Mouse (Mus musculus) limb, embryonic 12.5 days (tissue): ENCODE measurements at regions not wholly inside any gene's neighbourhood (a gene's known extent, or its start where the extent isn't known, plus 50 kb on each side); places are given as distances from the start of the nearest gene placed in this dataset.

Experiments
- ATAC-seq: fragments of 200-750 bp; cut with Nextera tagmentation; 2 replicates; pipeline ENCODE4 v1.8.0; 2017; ENCODE audit warnings: low read depth, moderate TSS enrichment; ENCODE audit not compliant: insufficient number of reproducible peaks, insufficient read depth, low FRiP score, low TSS enrichment
- H3K27ac ChIP-seq: fragments of 300-500 bp; sonication (generic); 2 replicates; pipeline ENCODE4 v1.5.1; 2016; ENCODE audit warnings: mild to moderate bottlenecking, moderate library complexity
- H3K27me3 ChIP-seq: fragments of 300-500 bp; sonication (generic); 2 replicates; pipeline ENCODE4 v1.6.1; 2016; ENCODE audit warnings: mild to moderate bottlenecking, moderate library complexity
- H3K36me3 ChIP-seq: fragments of 300-500 bp; sonication (generic); 2 replicates; pipeline ENCODE4 v1.6.1; 2016; ENCODE audit warnings: mild to moderate bottlenecking, moderate library complexity
- H3K4me1 ChIP-seq: fragments of 300-500 bp; sonication (generic); replicated peaks from 2 replicates; pipeline ENCODE4 v1.6.1; 2016
- H3K4me2 ChIP-seq: fragments of 300-500 bp; sonication (generic); 2 replicates; pipeline ENCODE4 v1.6.1; 2016; ENCODE audit warnings: mild to moderate bottlenecking, moderate library complexity
- H3K4me3 ChIP-seq: fragments of 300-500 bp; sonication (generic); replicated peaks from 2 replicates; pipeline ENCODE4 v1.5.1; 2016; ENCODE audit warnings: mild to moderate bottlenecking
- H3K9ac ChIP-seq: fragments of 300-500 bp; sonication (generic); replicated peaks from 2 replicates; pipeline ENCODE4 v1.6.1; 2016; ENCODE audit warnings: mild to moderate bottlenecking, moderate library complexity
- H3K9me3 ChIP-seq: fragments of 300-500 bp; sonication (generic); 2 replicates; pipeline ENCODE4 v1.6.1; 2016; ENCODE audit warnings: mild to moderate bottlenecking, moderate library complexity
- WGBS: fragments of 180-500 bp; shearing (Covaris S2); methylation state at CpG from one replicate; pipeline ENCODE4 v1.1.7; 2016; 5-methylcytosine and 5-hydroxymethylcytosine counted together

DNA sequence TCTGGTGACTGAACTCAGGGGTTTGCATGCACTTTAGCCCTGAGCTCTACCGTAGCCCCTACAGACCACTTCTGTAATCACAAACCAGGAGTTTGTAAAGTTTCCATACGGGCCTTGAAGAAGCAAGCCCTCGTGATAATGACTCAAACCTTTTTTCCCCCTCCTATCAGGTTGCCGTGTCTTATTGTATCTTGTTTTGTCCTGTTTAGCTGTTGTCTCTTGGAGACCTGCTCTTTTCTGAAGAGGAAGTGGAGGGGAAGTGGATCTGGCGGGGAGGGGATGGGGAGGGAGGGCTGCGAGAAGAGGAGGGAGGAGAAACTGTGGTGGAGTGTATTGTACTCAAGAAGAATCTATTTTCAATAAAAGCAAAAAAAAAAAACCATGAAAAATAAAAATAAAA is 87.0 kb downstream of the Fam43a start:
- WGBS: 85% methylated on average over 6 of the region's 6 CpGs
- Histone ChIP-seq H3K27me3 (0 out of 2 replicates have a peak, but pooled peaks cover 3% of the 10 kb centered on the region), H3K27ac (no peak overlapping the region), H3K4me3 (no peak overlapping the region), H3K9ac (no peak overlapping the region), H3K4me2 (no peak overlapping the region), H3K36me3 (no peaks in the 10 kb centered on the region), H3K4me1 (no peaks in the 10 kb centered on the region), H3K9me3 (peaks cover 4% of the 10 kb centered on the region; the same call in 1 of the 2 replicates)
- ATAC-seq: no peak

DNA sequence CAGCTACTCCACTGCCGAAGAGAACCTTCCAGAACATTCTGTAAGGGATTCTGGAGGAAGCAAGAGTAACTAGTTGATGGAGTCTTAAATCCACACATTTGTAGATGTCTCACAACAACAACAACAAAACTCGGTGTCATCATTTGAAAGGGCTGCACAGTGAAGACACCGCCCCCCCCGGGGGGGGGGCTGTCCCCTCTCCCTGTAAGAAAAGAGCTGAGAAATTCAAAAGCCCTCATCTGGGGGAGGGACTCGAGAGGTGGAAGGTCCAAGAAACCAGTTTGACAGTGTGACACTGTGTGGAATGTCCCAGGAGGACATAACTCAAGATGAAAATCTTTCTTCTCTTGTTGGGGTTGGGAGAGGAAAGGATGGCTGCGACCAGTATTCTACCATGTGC is 87.7 kb downstream of the Fam43a start:
- no peak for ATAC-seq
- WGBS: 91% methylated on average over 6 of the region's 6 CpGs

DNA sequence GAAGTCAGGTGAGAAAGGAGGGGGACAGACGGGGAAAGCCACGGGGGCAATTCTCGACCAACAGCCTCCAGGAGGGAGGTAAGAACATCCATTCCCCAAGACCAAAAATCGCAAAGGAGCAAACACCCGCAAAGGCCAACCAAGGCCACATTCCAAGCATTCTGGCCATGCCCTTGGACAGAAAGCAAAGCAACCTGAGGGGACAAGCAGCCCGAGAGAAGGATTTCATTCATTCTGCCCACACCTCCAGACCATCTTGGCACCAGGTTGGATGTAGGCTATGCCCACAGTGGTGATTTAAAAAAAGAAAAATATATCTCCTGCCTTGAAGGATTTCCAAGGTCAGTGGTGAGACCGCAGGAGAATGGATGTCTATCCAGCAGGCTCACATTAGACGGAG is 88.2 kb downstream of the Fam43a start:
- no peak for ATAC-seq
- WGBS: 88% methylated on average over 8 of the region's 8 CpGs
- H3K9ac ChIP-seq: no peak overlapping the region

More for the DNA sequence above, 87.7 kb downstream of the Fam43a start:
- Histone ChIP-seq H3K27me3 (0 out of 2 replicates have a peak, but pooled peaks cover 3% of the 10 kb centered on the region), H3K36me3 (no peaks in the 10 kb centered on the region), H3K27ac (no peak overlapping the region), H3K9ac (no peak overlapping the region), H3K4me2 (no peak overlapping the region), H3K4me3 (no peak overlapping the region), H3K9me3 (peaks cover 4% of the 10 kb centered on the region; the same call in 1 of the 2 replicates), H3K4me1 (peaks cover 7% of the 10 kb centered on the region)

DNA sequence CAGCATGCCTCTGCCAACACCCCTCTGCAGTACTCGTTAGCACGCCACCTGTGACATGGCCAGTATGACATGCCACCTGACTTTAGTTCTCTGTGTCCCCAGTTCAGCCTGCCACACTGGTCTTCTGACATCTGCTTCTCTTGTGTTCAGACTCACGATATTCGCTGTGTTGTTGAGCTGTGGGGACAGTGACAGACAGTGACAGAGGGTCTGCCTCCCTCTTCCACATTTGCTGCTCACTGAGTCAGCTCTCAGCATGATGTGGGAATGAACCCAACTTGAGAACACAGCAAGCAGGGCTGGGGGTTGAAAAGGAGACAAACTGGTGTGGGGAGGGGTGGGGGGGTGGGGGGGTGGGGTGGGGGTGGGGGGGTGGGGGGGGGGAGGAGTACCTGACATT is 91.0 kb downstream of the Fam43a start:
- no peak overlapping the region for H3K4me2 ChIP-seq
- no peak overlapping the region for H3K9ac ChIP-seq
- no peaks in the 10 kb centered on the region for H3K36me3 ChIP-seq
- no peak overlapping the region for H3K27ac ChIP-seq
- WGBS: 71% methylated on average over 4 of the region's 4 CpGs
- H3K4me1 ChIP-seq: peaks cover 22% of the 10 kb centered on the region
- ATAC-seq: no peak
- H3K9me3 ChIP-seq: no peaks in the 10 kb centered on the region
- H3K4me3 ChIP-seq: no peak overlapping the region
- peaks cover 11% of the 10 kb centered on the region; the same call in 1 of the 2 replicates for H3K27me3 ChIP-seq

More for the DNA sequence above, 88.2 kb downstream of the Fam43a start:
- H3K4me3 ChIP-seq: no peak overlapping the region
- peaks cover 4% of the 10 kb centered on the region; the same call in 1 of the 2 replicates for H3K9me3 ChIP-seq
- no peak overlapping the region for H3K27ac ChIP-seq
- 0 out of 2 replicates have a peak, but pooled peaks cover 3% of the 10 kb centered on the region for H3K27me3 ChIP-seq
- no peak overlapping the region for H3K4me2 ChIP-seq
- H3K4me1 ChIP-seq: peaks cover 11% of the 10 kb centered on the region
- no peaks in the 10 kb centered on the region for H3K36me3 ChIP-seq

- WGBS: 88% methylated on average over 15 of the region's 15 CpGs
- Histone ChIP-seq H3K27me3 (peaks cover 12% of the 10 kb centered on the region; the same call in 1 of the 2 replicates), H3K4me2 (no peak overlapping the region), H3K9me3 (no peaks in the 10 kb centered on the region), H3K4me1 (peaks cover 22% of the 10 kb centered on the region), H3K36me3 (no peaks in the 10 kb centered on the region), H3K27ac (no peak overlapping the region), H3K4me3 (no peak overlapping the region), H3K9ac (no peak overlapping the region)
- ATAC-seq: no peak
Measured at GRCm38 (mm10) chr16:30691964-30692363, 92.4 kb downstream of the Fam43a start.

GRCm38 (mm10) chr16:30692541-30693141 is 93.1 kb downstream of the Fam43a start:
- Histone ChIP-seq H3K4me3 (no peak overlapping the region), H3K27ac (no peak overlapping the region), H3K9ac (no peak overlapping the region), H3K9me3 (no peaks in the 10 kb centered on the region), H3K4me1 (peaks cover 29% of the 10 kb centered on the region), H3K36me3 (no peaks in the 10 kb centered on the region), H3K27me3 (peaks cover 12% of the 10 kb centered on the region; the same call in 1 of the 2 replicates), H3K4me2 (no peak overlapping the region)
- 39% methylated on average over 5 of the region's 5 CpGs for WGBS
- ATAC-seq: no peak

DNA sequence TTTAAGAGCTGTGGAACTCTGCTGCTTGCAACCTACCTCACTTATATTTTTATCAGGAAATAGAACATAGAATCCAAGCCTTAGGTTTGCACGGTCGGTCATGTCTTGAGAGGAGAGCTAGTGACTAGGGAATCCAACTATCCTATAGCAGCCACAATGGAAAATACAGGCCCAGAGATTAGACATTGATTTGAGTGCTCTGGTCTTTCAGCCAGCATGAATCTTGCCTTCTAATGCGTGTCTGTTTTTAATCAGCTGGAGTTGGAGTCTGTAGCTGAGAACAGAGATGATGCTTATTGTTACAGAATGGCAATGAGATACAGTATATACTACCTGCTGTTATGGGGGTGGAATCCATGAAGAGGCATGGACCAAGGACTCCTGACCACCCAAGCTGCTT is 93.7 kb downstream of the Fam43a start:
- Histone ChIP-seq H3K27ac (no peak overlapping the region), H3K4me1 (peaks cover 35% of the 10 kb centered on the region), H3K4me2 (no peak overlapping the region), H3K4me3 (no peak overlapping the region), H3K36me3 (no peaks in the 10 kb centered on the region), H3K9ac (no peak overlapping the region), H3K27me3 (peaks cover 12% of the 10 kb centered on the region; the same call in 1 of the 2 replicates), H3K9me3 (no peaks in the 10 kb centered on the region)
- 0 out of 2 replicates have a peak, but pooled peaks have one; percentile 43 for ATAC-seq
- WGBS: 65% methylated on average over 3 of the region's 3 CpGs

- Histone ChIP-seq H3K4me3 (no peak overlapping the region), H3K4me2 (no peak overlapping the region), H3K4me1 (peaks cover 38% of the 10 kb centered on the region), H3K9me3 (no peaks in the 10 kb centered on the region), H3K27me3 (peaks cover 12% of the 10 kb centered on the region; the same call in 1 of the 2 replicates), H3K9ac (no peak overlapping the region), H3K27ac (no peak overlapping the region), H3K36me3 (no peaks in the 10 kb centered on the region)
- WGBS: 90% methylated on average over 1 of the region's 1 CpGs
- ATAC-seq: no peak
Measured at GRCm38 (mm10) chr16:30693839-30694527, 94.5 kb downstream of the Fam43a start.

DNA sequence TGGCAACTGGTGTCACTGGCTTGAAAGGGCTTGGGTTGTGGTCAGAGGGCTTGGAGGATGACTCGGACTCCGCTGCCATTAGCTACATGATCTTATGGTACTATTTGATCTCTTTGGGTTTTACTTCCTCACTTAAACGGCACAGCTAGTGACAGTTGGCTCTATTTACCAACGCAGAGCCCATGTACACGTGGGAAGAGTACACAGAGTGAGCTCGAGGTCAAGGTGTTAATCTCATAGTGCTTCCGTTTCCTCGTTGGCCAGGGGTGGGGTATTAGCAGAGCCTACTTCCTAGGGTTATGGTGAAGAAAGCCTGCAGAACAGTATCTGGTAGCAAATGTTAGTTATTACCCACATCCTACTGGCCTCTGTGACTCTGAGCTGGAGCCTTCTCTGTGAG is 96.2 kb downstream of the Fam43a start:
- Histone ChIP-seq H3K9ac (no peak overlapping the region), H3K4me1 (peaks cover 38% of the 10 kb centered on the region), H3K9me3 (no peaks in the 10 kb centered on the region), H3K36me3 (no peaks in the 10 kb centered on the region), H3K27ac (no peak overlapping the region), H3K4me2 (no peak overlapping the region), H3K4me3 (no peak overlapping the region), H3K27me3 (peaks cover 10% of the 10 kb centered on the region; the same call in 1 of the 2 replicates)
- WGBS: 75% methylated on average over 8 of the region's 8 CpGs
- no peak for ATAC-seq

GRCm38 (mm10) chr16:30697209-30697608 is 97.7 kb downstream of the Fam43a start:
- H3K4me3 ChIP-seq: no peak overlapping the region

DNA sequence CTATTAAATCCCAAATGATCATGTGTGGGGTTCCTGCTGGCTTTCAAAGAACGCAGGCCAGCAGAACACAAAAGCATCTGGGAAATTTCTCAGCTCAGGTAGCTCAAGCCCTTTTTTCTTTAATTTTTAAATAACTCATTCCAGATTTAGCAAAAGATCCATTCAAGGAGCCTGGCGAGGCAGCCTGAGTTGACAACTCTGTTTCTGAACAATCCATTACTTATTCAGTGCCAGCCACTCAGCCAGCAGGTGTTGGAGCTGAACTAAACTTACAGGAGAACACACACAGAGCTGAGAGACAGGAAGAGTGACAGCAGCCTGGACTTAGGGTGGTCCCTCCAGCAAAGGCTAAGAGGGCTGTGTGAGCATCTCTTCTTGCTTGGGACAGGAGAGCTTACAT is 98.3 kb downstream of the Fam43a start:
- H3K9me3 ChIP-seq: no peaks in the 10 kb centered on the region
- H3K4me3 ChIP-seq: no peak overlapping the region
- peaks cover 26% of the 10 kb centered on the region for H3K4me1 ChIP-seq
- no peak overlapping the region for H3K4me2 ChIP-seq
- no peak for ATAC-seq
- no peaks in the 10 kb centered on the region for H3K36me3 ChIP-seq
- WGBS: 18% methylated on average over 2 of the region's 2 CpGs
- no peak overlapping the region for H3K9ac ChIP-seq
- no peak overlapping the region for H3K27ac ChIP-seq
- peaks cover 12% of the 10 kb centered on the region; the same call in 1 of the 2 replicates for H3K27me3 ChIP-seq

More at GRCm38 (mm10) chr16:30697209-30697608, 97.7 kb downstream of the Fam43a start:
- 81% methylated on average over 4 of the region's 4 CpGs for WGBS
- Histone ChIP-seq H3K4me1 (peaks cover 32% of the 10 kb centered on the region), H3K4me2 (no peak overlapping the region), H3K9ac (no peak overlapping the region), H3K36me3 (no peaks in the 10 kb centered on the region), H3K27me3 (peaks cover 10% of the 10 kb centered on the region; the same call in 1 of the 2 replicates), H3K9me3 (no peaks in the 10 kb centered on the region), H3K27ac (0 out of 2 replicates have a peak overlapping the region, but pooled peaks have one; percentile 29)
- ATAC-seq: no peak
